Mouse (Mus musculus) lung, embryonic 14.5 days (tissue): ENCODE data around the gene Kcnk4. TPM values are rescaled to one million over a fixed set of nuclear protein-coding genes. Genes with fewer than 3 reads are reported as not detected.

Experiments
- ATAC-seq: fragments of 200-750 bp; cut with Nextera tagmentation; 2 replicates; pipeline ENCODE4 v1.8.0; 2017; ENCODE audit warnings: mild to moderate bottlenecking, moderate TSS enrichment, moderate library complexity; ENCODE audit not compliant: insufficient read depth
- DNase-seq: peaks from one replicate; pipeline ENCODE4 v3.0.0-alpha.2; 2015
- H3K27ac ChIP-seq: fragments of 300-500 bp; sonication (generic); 2 replicates; pipeline ENCODE4 v1.5.1; 2014; ENCODE audit warnings: low read depth, mild to moderate bottlenecking, moderate library complexity
- H3K27me3 ChIP-seq: fragments of 300-500 bp; sonication (generic); 2 replicates; pipeline ENCODE4 v1.6.1; 2014; ENCODE audit warnings: low read length, control low read depth; ENCODE audit not compliant: insufficient read depth
- H3K36me3 ChIP-seq: fragments of 300-500 bp; sonication (generic); 2 replicates; pipeline ENCODE4 v1.6.1; 2014; ENCODE audit warnings: control low read depth; ENCODE audit not compliant: insufficient read depth
- H3K4me1 ChIP-seq: fragments of 300-500 bp; sonication (generic); 2 replicates; pipeline ENCODE4 v1.6.1; 2014; ENCODE audit warnings: antibody characterized with exemption, control low read depth; ENCODE audit not compliant: insufficient read depth
- H3K4me2 ChIP-seq: fragments of 300-500 bp; sonication (generic); 2 replicates; pipeline ENCODE4 v1.6.1; 2014; ENCODE audit warnings: mild to moderate bottlenecking
- H3K4me3 ChIP-seq: fragments of 300-500 bp; sonication (generic); 2 replicates; pipeline ENCODE4 v1.5.1; 2014; ENCODE audit warnings: low read depth, low read length
- H3K9ac ChIP-seq: fragments of 300-500 bp; sonication (generic); 2 replicates; pipeline ENCODE4 v1.6.1; 2014
- H3K9me3 ChIP-seq: fragments of 300-500 bp; sonication (generic); 2 replicates; pipeline ENCODE4 v1.6.1; 2016; ENCODE audit warnings: low read depth, low read length, control low read depth
- CTCF ChIP-seq: IDR thresholded peaks from 2 replicates; pipeline ENCODE4 v1.5.1; 2016; ENCODE audit warnings: antibody characterized with exemption, low read depth
- WGBS: fragments of 180-500 bp; shearing (Covaris S2); extraction: QIAGEN DNeasy Blood & Tissue Kit; methylation state at CpG from one replicate; pipeline ENCODE4 v1.1.7; 2014; 5-methylcytosine and 5-hydroxymethylcytosine counted together
- polyA plus RNA-seq: library from polyadenylated mRNA; unstranded; fragments of >200 nt; fragmentation: Nextera tagmentation; extraction: Ambion mirVana; gene quantifications from 2 replicates; pipeline ENCODE4 v1.2.1, GENCODE M21; 2014

The Kcnk4 gene
- polyA plus RNA-seq, 1 experiment from 2014 or later: 0.17 TPM

- Histone ChIP-seq H3K4me2 (peak overlapping the region; percentile 80), H3K9ac (peak overlapping the region; percentile 70; the same call in 1 of the 2 replicates), H3K9me3 (no peaks in the 10 kb centered on the region), H3K4me1 (no peaks in the 10 kb centered on the region), H3K27me3 (peaks cover 24% of the 10 kb centered on the region), H3K36me3 (0 out of 2 replicates have a peak, but pooled peaks cover 2% of the 10 kb centered on the region), H3K4me3 (peak overlapping the region; percentile 66), H3K27ac (no peak overlapping the region)
- no peak for ATAC-seq
- DNase-seq: peak; percentile 54
- 36% methylated on average over 8 of the region's 8 CpGs for WGBS
- TF ChIP-seq CTCF: no peak
Observed at GRCm38 (mm10) chr19:6919876-6920740, 14.2 kb downstream of the Kcnk4 start.

DNA sequence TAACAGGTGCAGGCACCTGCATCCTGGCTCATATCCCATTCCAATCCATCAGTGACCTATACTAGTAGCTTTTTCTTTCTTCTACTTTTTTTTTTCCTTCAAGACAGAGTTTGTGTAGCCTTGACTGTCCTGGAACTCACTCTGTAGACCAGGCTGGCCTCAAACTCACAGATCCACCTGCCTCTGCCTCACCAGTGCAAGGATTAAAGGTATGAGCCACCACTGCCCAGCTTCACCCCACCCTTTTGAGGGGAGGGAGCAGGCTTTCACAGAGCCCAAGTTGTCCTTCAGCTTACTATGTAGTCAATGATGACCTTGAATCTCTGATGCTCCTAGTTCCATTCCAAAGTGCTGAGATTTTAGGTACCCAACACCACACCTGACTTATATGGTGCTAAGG lies 14.9 kb downstream of the Kcnk4 start:
- Histone ChIP-seq H3K9me3 (no peaks in the 10 kb centered on the region), H3K4me3 (no peak overlapping the region), H3K36me3 (0 out of 2 replicates have a peak, but pooled peaks cover 2% of the 10 kb centered on the region), H3K4me1 (no peaks in the 10 kb centered on the region), H3K4me2 (no peak overlapping the region), H3K27ac (no peak overlapping the region), H3K9ac (no peak overlapping the region), H3K27me3 (peaks cover 18% of the 10 kb centered on the region)
- TF ChIP-seq CTCF: no peak
- DNase-seq (no peak), ATAC-seq (no peak)

GRCm38 (mm10) chr19:6918321-6918720 lies 16.0 kb downstream of the Kcnk4 start:
- H3K4me1 ChIP-seq: no peaks in the 10 kb centered on the region
- WGBS: 85% methylated on average over 4 of the region's 4 CpGs
- H3K27me3 ChIP-seq: peaks cover 8% of the 10 kb centered on the region
- no peak overlapping the region for H3K27ac ChIP-seq
- ATAC-seq (no peak), DNase-seq (no peak)
- H3K36me3 ChIP-seq: peaks cover 8% of the 10 kb centered on the region
- H3K9ac ChIP-seq: no peak overlapping the region
- TF ChIP-seq CTCF: no peak
- H3K9me3 ChIP-seq: no peaks in the 10 kb centered on the region
- no peak overlapping the region for H3K4me2 ChIP-seq
- no peak overlapping the region for H3K4me3 ChIP-seq

- no peak overlapping the region for H3K27ac ChIP-seq
- H3K9me3 ChIP-seq: no peaks in the 10 kb centered on the region
- H3K4me3 ChIP-seq: no peak overlapping the region
- DNase-seq (no peak), ATAC-seq (no peak)
- WGBS: 60% methylated on average over 4 of the region's 4 CpGs
- no peak for TF ChIP-seq CTCF
- no peak overlapping the region for H3K9ac ChIP-seq
- H3K36me3 ChIP-seq: peaks cover 27% of the 10 kb centered on the region
- no peak overlapping the region for H3K4me2 ChIP-seq
- H3K27me3 ChIP-seq: no peaks in the 10 kb centered on the region
- H3K4me1 ChIP-seq: no peaks in the 10 kb centered on the region
Observed at GRCm38 (mm10) chr19:6916496-6916895, 17.8 kb downstream of the Kcnk4 start.

- H3K36me3 ChIP-seq: peaks cover 29% of the 10 kb centered on the region
Observed at GRCm38 (mm10) chr19:6915276-6915675, 19.0 kb downstream of the Kcnk4 start.

GRCm38 (mm10) chr19:6914540-6914939 lies 19.8 kb downstream of the Kcnk4 start:
- H3K9me3 ChIP-seq: no peaks in the 10 kb centered on the region
- TF ChIP-seq CTCF: no peak
- peaks cover 29% of the 10 kb centered on the region for H3K36me3 ChIP-seq
- DNase-seq (no peak), ATAC-seq (no peak)
- no peak overlapping the region for H3K9ac ChIP-seq
- no peak overlapping the region for H3K4me2 ChIP-seq
- H3K27me3 ChIP-seq: no peaks in the 10 kb centered on the region
- no peak overlapping the region for H3K4me3 ChIP-seq
- 89% methylated on average over 9 of the region's 9 CpGs for WGBS
- no peaks in the 10 kb centered on the region for H3K4me1 ChIP-seq
- no peak overlapping the region for H3K27ac ChIP-seq

More at GRCm38 (mm10) chr19:6915276-6915675, 19.0 kb downstream of the Kcnk4 start:
- no peak overlapping the region for H3K9ac ChIP-seq
- DNase-seq (no peak), ATAC-seq (no peak)
- no peaks in the 10 kb centered on the region for H3K27me3 ChIP-seq
- H3K27ac ChIP-seq: no peak overlapping the region
- TF ChIP-seq CTCF: no peak
- 63% methylated on average over 4 of the region's 4 CpGs for WGBS
- H3K4me3 ChIP-seq: no peak overlapping the region
- no peak overlapping the region for H3K4me2 ChIP-seq
- no peaks in the 10 kb centered on the region for H3K9me3 ChIP-seq
- H3K4me1 ChIP-seq: no peaks in the 10 kb centered on the region

DNA sequence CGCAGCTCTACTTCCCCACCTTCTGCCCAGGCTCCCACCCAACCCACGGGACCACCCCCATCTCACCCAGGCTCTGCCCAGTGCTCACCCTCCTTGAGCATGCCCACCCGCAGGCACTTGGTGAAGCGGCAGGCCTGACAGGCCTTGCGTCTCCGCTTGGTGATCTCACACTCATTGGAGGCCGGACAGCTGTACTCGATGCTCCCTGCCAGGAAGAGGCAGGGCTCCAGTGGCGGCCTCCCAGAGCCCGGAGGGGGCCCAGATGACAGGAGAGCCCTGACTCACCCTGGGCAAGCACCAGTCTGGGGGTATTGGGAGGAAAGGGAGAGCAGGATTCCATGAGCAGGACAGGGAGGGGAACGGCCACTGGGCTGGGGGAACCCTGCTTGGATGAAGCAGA lies 20.3 kb downstream of the Kcnk4 start:
- Histone ChIP-seq H3K36me3 (peaks cover 29% of the 10 kb centered on the region), H3K27ac (no peak overlapping the region)

More for the DNA sequence above, 20.3 kb downstream of the Kcnk4 start:
- ATAC-seq (no peak), DNase-seq (no peak)
- Histone ChIP-seq H3K4me2 (no peak overlapping the region), H3K27me3 (no peaks in the 10 kb centered on the region), H3K4me1 (no peaks in the 10 kb centered on the region), H3K4me3 (no peak overlapping the region), H3K9ac (no peak overlapping the region), H3K9me3 (no peaks in the 10 kb centered on the region)
- WGBS: 75% methylated on average over 11 of the region's 11 CpGs
- no peak for TF ChIP-seq CTCF
